ENCODE assay signal across 8 mouse cellular contexts in genomic region chr10:80398719-80399190, GRCm38 (mm10). TPM values are rescaled to one million over a fixed set of nuclear protein-coding genes. Genes with fewer than 3 reads are reported as not detected.
A peak's percentile ranks its signal among the peaks of the same experiment; 100 is the strongest.
DNase-seq lines count a peak whose midpoint lies in the region; ATAC-seq lines count a peak whose summit lies in the region.

No protein-coding gene starts in this region.

- no peaks in the 10 kb centered on the region for H3K9me3 ChIP-seq in hindbrain, embryonic 16.5 days (ENCODE audit: control insufficient read depth, low read length)

- ATAC-seq in hindbrain, embryonic 16.5 days: peak; percentile 80

- peak overlapping the region; percentile 100 for H3K27ac ChIP-seq in hindbrain, embryonic 16.5 days (ENCODE audit: low read depth, low read length)
- H3K27ac ChIP-seq in macrophage: peak overlapping the region; percentile 71

- peak overlapping the region; percentile 91 for H3K9ac ChIP-seq in hindbrain, embryonic 16.5 days (ENCODE audit: low read depth, low read length)

- peaks cover 32% of the 10 kb centered on the region for H3K36me3 ChIP-seq in hindbrain, embryonic 16.5 days (ENCODE audit: control insufficient read depth, insufficient read depth, low read length)
- H3K36me3 ChIP-seq in macrophage (ENCODE audit: inconsistent target): peaks cover 37% of the 10 kb centered on the region

- peaks cover 17% of the 10 kb centered on the region for H3K4me1 ChIP-seq in hindbrain, embryonic 16.5 days (ENCODE audit: control insufficient read depth, insufficient read depth, low read depth, low read length)

- H3K27me3 ChIP-seq in hindbrain, embryonic 16.5 days (replicated peaks; ENCODE audit: control insufficient read depth, insufficient read depth, low read length): no peaks in the 10 kb centered on the region

- peak overlapping the region; percentile 81 for H3K4me2 ChIP-seq in hindbrain, embryonic 16.5 days (ENCODE audit: low read length)

- H3K4me3 ChIP-seq in hindbrain, embryonic 16.5 days (ENCODE audit: low read length): peak overlapping the region; percentile 74
- peak overlapping the region; percentile 32; the same call in 1 of the 2 replicates for H3K4me3 ChIP-seq in macrophage (ENCODE audit: inconsistent target)

- peak; percentile 98 for DNase-seq in R1 (ENCODE audit: low read depth, low spot score)
- DNase-seq in cerebellum, postnatal 25 days: peak; percentile 99
- peak; percentile 96 to 98 for DNase-seq in frontal cortex, postnatal 36 days (ENCODE audit: low spot score in 2 of 2)
- peak; percentile 97 to 99 for DNase-seq in left cerebral cortex, adult 18-20 months (ENCODE audit: low spot score in 2 of 2)
- peak; percentile 98 for DNase-seq in right cerebral cortex, adult 18-20 months
- DNase-seq in urinary bladder, postnatal 10 days (ENCODE audit: low spot score): peak; percentile 91

- peaks cover 38% of the 10 kb centered on the region for H3K79me2 ChIP-seq in macrophage (ENCODE audit: inconsistent target)

- WGBS in hindbrain, embryonic 16.5 days: 0% methylated on average over 51 of the region's 59 CpGs
- WGBS in macrophage (ENCODE audit: missing documents): under 1% methylated on average over 57 of the region's 59 CpGs

RNA-seq across cellular contexts. Expression of gene Mbd3, which starts 0.6 kb away (rescaled TPM):
- polyA plus RNA-seq in hindbrain, embryonic 16.5 days (2015; fragmentation: Nextera tagmentation; extraction: Ambion mirVana): 196 and 207 TPM in 2 replicates
- total RNA-seq in left cerebral cortex, adult 18-20 months (2021): 100 to 1,000 TPM; 143 to 166 TPM
- total RNA-seq in macrophage (2018; cell fraction: chromatin; rRNA removed): 10 to 100 TPM in 17 of 26 experiments, 1 to 10 TPM in 9; 4.9 to 39.3 (median 13.4) TPM
- 10 to 100 TPM; 41.5 to 73.7 (median 54.5) TPM for total RNA-seq in macrophage (2018; cell fraction: cytosol; rRNA removed)
- total RNA-seq in macrophage (2018; cell fraction: nucleus; rRNA removed): 10 to 100 TPM; 11.4 to 41.4 (median 19.3) TPM
- 64.4 to 92.6 TPM (median 64.4 TPM) in 3 replicates for polyA plus RNA-seq in macrophage (2018)

RNA-seq across cellular contexts. Expression of gene Uqcr11, which starts 7.9 kb away (rescaled TPM):
- 704 and 759 TPM in 2 replicates for polyA plus RNA-seq in hindbrain, embryonic 16.5 days (2015; fragmentation: Nextera tagmentation; extraction: Ambion mirVana)
- 100 to 1,000 TPM; 383 to 388 TPM for total RNA-seq in left cerebral cortex, adult 18-20 months (2021)
- total RNA-seq in macrophage (2018; cell fraction: chromatin; rRNA removed): 10 to 100 TPM in 12 of 26 experiments, 1 to 10 TPM in 12, not detected in 2; 3.4 to 53.9 (median 10.1) TPM
- total RNA-seq in macrophage (2018; cell fraction: cytosol; rRNA removed): 100 to 1,000 TPM; 181 to 345 (median 248) TPM
- 10 to 100 TPM; 25.0 to 94.0 (median 45.4) TPM for total RNA-seq in macrophage (2018; cell fraction: nucleus; rRNA removed)
- polyA plus RNA-seq in macrophage (2018): 150 to 306 TPM (median 241 TPM) in 3 replicates

RNA-seq across cellular contexts. Expression of gene Mex3d, which starts 11.3 kb away (rescaled TPM):
- polyA plus RNA-seq in hindbrain, embryonic 16.5 days (2015; fragmentation: Nextera tagmentation; extraction: Ambion mirVana): 9.1 and 9.2 TPM in 2 replicates
- 10 to 100 TPM; 20.1 to 20.7 TPM for total RNA-seq in left cerebral cortex, adult 18-20 months (2021)
- 1 to 10 TPM in 18 of 26 experiments, under 1 TPM in 8; 0.28 to 5.7 (median 1.7) TPM for total RNA-seq in macrophage (2018; cell fraction: chromatin; rRNA removed)
- total RNA-seq in macrophage (2018; cell fraction: cytosol; rRNA removed): 10 to 100 TPM in 1 of 26 experiments, 1 to 10 TPM in 25; 3.0 to 10.2 (median 5.6) TPM
- 1 to 10 TPM; 2.6 to 8.0 (median 4.8) TPM for total RNA-seq in macrophage (2018; cell fraction: nucleus; rRNA removed)
- 4.1 to 6.2 TPM (median 6.0 TPM) in 3 replicates for polyA plus RNA-seq in macrophage (2018)

RNA-seq across cellular contexts. Expression of gene Tcf3, which starts 34.7 kb away (rescaled TPM):
- 32.5 and 45.3 TPM in 2 replicates for polyA plus RNA-seq in hindbrain, embryonic 16.5 days (2015; fragmentation: Nextera tagmentation; extraction: Ambion mirVana)
- total RNA-seq in left cerebral cortex, adult 18-20 months (2021): 10 to 100 TPM; 25.4 to 29.8 TPM
- 10 to 100 TPM in 25 of 26 experiments, 1 to 10 TPM in 1; 9.6 to 64.6 (median 34.5) TPM for total RNA-seq in macrophage (2018; cell fraction: chromatin; rRNA removed)
- 10 to 100 TPM; 10.5 to 23.1 (median 17.3) TPM for total RNA-seq in macrophage (2018; cell fraction: cytosol; rRNA removed)
- total RNA-seq in macrophage (2018; cell fraction: nucleus; rRNA removed): 10 to 100 TPM in 23 of 26 experiments, 1 to 10 TPM in 3; 7.5 to 36.9 (median 16.6) TPM
- 9.2 to 21.5 TPM (median 17.0 TPM) in 3 replicates for polyA plus RNA-seq in macrophage (2018)

RNA-seq across cellular contexts. Expression of gene Plk5, which starts 42.5 kb away (rescaled TPM):
- polyA plus RNA-seq in hindbrain, embryonic 16.5 days (2015; fragmentation: Nextera tagmentation; extraction: Ambion mirVana): 9.3 and 11.0 TPM in 2 replicates
- total RNA-seq in left cerebral cortex, adult 18-20 months (2021): 10 to 100 TPM; 25.8 to 34.6 TPM
- not detected for total RNA-seq in macrophage (2018; cell fraction: chromatin; rRNA removed)
- total RNA-seq in macrophage (2018; cell fraction: cytosol; rRNA removed): not detected
- total RNA-seq in macrophage (2018; cell fraction: nucleus; rRNA removed): not detected
- polyA plus RNA-seq in macrophage (2018): not detected in 3 replicates

Comparison
In these comparisons a context has a peak if more than half of its experiments do, and no peak if none do; other contexts are left out.
1. Peak in every context shown above with its lines: DNase-seq, ATAC-seq, H3K4me3 ChIP-seq and H3K27ac ChIP-seq.